Mouse (Mus musculus): ENCODE measurements at regions not wholly inside any gene's neighbourhood (a gene's known extent, or its start where the extent isn't known, plus 50 kb on each side); places are given as distances from the start of the nearest gene placed in this dataset.

DNA sequence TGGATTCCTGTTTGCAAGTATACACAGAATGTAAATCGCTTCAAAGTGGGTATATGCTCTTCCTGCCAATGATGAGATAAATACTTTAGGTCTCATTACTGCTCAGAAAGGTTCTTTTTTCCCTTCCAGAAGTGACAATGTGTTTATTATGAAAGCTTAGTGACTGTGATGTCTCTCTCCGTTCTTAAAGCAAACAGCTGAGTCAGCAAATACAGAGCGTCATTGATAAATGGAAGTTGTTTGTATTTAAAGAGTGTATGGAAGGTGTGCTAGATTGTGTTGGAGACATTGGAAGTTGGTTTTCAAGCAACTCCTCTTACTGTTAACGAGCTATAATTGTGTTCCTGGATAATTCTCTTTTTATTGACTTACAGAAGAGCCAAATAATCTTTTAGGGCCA, 408.0 kb downstream of the Prr30 start:
- no peak for DNase-seq (ENCODE audit: low spot score in 2 of 2)

- DNase-seq (ENCODE audit: low spot score in 2 of 2) = no peak
Observed at GRCm38 (mm10) chr14:100781882-100782281, 418.2 kb downstream of the Prr30 start.

DNA sequence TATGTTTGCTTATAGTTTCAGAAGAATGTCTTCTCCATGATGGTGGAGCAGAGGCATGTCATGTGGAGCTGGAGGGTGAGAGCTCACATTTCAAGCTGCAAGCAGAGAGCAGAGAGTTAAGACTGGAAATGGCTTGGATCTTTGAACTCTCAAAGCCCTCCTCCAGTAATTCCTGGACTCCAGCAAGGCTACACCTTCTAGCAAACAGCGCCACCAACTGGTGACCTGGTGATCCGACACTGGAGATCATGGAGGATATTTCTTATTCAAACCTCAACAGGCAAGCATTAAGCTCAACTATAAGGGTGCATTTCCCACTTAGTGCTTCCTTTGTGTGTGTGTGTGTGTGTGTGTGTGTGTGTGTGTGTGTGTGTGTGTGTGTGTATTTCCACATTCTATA, 446.2 kb downstream of the Prr30 start:
- no peak for DNase-seq (ENCODE audit: low spot score in 2 of 2)

DNA sequence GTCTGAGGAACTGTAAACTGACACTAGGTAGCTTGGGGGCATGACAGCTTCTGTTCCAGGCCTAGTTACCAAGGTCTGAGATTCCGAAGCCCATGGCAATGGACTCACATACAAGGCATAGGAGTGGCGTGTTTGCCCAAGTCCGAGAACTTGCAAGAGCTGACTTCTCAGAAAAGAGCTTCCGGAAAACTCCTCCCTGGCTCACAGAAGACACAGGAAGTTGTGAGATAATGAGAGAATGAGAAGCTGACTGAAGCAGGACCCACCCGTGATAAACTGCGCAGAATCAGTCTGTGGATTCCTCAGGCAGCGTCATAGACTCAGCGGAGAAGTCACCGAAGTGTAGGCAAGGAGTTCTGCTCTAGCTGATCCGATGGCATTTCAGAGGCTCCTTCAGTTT, 447.4 kb downstream of the Prr30 start:
- DNase-seq (ENCODE audit: low spot score in 2 of 2) = no peak

DNA sequence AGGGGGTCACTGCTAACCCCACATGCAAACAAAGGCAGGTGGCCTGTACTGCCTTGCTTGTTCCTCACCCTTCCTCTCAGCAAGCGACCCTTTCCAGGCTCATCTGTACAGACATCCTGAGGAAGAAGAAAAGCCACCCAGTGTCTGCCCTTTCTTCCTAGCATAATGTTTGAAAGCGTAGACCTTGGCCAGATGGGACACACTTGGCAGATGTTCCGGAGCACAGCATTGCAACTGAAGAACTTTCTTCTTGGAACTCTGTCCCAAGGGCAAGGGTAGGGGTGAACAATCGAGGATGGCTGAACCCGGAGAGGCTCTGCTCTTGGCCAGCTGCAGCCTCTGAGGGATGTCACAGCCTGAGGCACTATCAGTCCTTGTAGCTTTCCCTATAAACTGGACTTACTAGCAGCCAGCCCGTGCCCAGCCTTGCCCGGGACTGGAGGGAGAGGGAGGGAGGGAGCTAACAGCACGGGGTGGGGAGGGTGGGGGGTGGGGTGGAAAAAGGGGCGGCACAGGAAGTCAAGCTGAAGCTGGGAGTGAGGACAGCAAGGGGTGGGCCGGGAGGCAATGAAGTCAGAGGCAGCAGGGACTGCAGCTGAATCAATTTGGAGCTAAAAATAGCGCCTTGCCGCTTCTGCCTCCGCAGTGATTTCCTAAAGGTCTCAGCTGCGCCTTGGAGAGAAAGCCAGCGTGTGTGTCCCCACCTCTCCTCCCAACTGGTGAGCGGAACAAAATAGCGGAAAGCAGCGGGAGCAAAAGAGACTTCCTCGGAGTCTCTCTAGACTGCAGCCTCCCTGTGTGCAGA, 450.2 kb downstream of the Prr30 start:
- peak; percentile 18 to 48 for DNase-seq (ENCODE audit: low spot score in 2 of 2)

DNA sequence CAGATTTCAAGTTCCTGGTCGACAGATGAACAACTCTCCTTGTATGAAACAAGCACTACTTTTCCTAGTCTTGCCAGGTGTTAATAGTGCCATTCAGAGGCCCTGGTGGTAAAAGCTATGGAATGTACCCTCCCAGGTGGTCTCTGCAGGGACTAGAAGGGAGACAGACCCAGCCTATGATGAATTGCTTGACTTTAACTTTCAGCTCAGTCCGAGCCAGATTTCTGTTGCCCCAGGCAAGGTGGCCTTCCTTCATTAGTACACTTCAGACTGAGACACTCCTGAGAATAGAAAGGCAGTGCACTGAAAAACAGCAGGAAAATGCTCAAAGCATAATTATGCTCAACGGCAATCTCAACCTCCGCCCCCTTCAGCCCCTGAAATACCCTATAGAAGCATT, 450.8 kb upstream of the Klf12 start:
- no peak for DNase-seq (ENCODE audit: low spot score in 2 of 2)

- no peak for DNase-seq (ENCODE audit: low spot score in 2 of 2)
Observed at GRCm38 (mm10) chr14:100728433-100728832, 444.0 kb upstream of the Klf12 start.

GRCm38 (mm10) chr14:100727701-100728100, 443.2 kb upstream of the Klf12 start:
- DNase-seq (ENCODE audit: low spot score in 2 of 2) = no peak

DNA sequence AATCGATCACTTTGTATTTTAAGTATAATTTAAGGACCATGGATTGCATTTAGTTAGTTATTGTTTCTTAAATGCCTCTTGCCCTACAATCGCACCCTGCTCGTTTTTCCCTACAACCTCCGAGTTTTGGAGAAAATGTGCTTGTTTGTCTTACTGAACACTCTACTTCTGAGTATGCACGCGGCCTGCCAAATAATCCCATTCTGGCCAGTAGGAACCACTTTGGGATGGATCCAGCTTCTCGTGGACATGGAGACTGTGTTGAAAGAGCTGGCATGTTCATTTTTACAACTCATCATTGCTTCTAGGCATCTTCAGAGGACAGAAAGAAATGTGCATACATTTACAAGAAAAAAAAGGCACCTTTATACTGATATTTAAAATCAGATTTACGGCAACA, 440.5 kb upstream of the Klf12 start:
- no peak for DNase-seq (ENCODE audit: low spot score in 2 of 2)

DNA sequence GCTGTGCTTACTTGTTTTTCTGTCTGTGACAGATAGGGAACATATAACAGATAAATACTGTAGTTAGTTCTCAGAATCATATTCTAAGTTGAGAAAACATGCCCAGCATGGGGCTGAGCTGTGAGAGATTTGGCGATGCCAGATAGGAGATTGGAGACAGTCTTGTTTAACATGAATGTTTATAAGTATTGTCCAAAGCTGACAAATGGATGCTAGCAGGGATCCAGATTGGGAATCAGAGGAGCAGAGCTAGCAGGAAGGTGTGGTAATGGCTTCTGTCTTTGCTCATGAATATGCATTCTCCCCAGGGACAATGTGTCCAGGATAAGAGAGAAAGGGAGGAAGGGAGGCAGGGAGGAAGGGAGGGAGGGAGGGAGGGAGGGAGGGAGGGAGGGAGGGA, 436.2 kb upstream of the Klf12 start:
- DNase-seq (ENCODE audit: low spot score in 2 of 2) = no peak

DNA sequence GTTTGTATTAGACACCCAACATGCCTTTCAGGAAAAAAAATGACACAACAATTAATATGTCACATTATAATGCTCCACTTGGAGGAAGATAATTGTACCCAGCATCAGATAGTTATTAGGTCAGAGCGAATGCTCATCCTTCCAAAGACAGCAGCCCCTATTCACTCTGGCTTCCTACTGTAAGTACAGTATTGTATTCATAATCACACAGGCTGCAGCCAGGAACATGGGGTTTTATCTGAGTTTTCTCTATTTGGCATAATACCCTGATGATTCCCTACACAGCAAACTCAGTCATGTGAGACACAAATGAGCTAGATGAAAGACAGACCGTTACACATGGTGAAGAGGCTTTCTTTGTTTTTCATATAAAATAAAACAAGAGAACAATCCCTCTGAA, 430.5 kb upstream of the Klf12 start:
- no peak for DNase-seq (ENCODE audit: low spot score in 2 of 2)

- DNase-seq (ENCODE audit: low spot score in 2 of 2) = no peak
Observed at GRCm38 (mm10) chr14:100713999-100714471, 429.6 kb upstream of the Klf12 start.

GRCm38 (mm10) chr14:100713592-100713991, 429.1 kb upstream of the Klf12 start:
- no peak for DNase-seq (ENCODE audit: low spot score in 2 of 2)

DNA sequence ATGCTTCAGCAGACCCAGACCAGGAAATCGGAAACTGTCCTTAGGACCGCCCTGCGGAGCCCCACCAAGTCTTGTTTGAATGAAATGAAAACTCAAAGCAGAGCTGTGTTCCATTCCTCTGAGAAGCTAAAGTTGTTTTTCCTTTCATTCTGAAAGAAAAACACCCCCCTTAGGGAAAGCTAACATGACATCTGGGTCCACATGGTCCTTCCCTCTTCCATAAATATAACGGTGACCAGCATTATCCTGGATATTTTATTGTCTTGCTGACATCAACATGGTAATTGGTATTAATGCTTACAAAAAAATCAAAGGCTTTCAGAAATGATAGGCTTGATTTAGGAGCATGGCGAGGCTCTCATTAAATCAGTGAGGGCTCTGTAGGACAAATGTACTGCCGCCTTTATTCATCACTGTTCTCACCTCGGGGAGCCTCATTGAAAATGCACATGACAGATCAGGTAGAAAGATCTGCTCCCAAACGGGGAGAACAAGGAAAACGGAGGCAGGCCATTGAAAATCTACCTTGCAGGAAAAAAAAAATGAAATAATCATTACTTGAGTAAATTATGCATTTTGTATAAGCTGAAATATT, 381.0 kb upstream of the Klf12 start:
- no peak for DNase-seq (ENCODE audit: low spot score in 2 of 2)

DNA sequence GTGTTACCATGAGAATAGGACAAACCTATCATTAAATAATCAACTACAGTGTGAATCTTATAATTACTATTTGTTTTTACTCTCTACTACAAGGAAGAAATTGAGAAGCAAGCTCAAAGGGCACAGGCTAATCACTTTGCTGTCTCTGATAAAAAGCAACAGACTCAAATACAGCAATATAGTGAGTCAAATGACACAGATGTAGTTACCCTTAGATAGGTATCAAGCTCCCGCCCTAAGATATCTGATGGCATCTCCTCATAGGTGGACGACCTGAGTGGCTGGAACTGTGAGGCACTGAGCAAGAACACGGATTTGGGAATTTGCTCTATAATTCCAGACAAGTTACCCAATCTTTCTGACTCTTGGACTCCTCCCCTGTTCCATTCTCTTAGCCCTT, 379.7 kb upstream of the Klf12 start:
- no peak for DNase-seq (ENCODE audit: low spot score in 2 of 2)

GRCm38 (mm10) chr14:100642076-100642475, 357.6 kb upstream of the Klf12 start:
- DNase-seq (ENCODE audit: low spot score in 2 of 2) = no peak

DNA sequence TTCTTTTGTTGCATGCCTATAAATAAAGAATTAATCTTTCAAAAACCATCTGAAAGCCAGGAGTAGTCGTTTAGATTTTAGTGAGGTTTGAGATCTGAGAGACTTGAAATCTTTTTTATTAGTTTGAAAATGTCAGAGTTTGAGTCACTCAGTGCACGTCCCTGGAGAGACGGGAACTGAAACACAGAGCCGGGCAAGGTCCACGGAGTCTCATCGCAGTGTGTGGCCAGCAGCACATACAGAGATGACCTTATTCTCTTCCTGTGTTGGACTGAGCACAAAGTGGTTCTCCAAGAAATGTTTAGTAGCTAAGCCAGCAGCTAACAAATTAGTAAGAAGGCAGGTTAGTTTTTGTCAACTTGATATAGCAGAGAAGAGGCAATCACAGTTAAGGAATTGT, 350.0 kb upstream of the Klf12 start:
- no peak for DNase-seq (ENCODE audit: low spot score in 2 of 2)

- no peak for DNase-seq (ENCODE audit: low spot score in 2 of 2)
Observed at GRCm38 (mm10) chr14:100631676-100632075, 347.2 kb upstream of the Klf12 start.

DNA sequence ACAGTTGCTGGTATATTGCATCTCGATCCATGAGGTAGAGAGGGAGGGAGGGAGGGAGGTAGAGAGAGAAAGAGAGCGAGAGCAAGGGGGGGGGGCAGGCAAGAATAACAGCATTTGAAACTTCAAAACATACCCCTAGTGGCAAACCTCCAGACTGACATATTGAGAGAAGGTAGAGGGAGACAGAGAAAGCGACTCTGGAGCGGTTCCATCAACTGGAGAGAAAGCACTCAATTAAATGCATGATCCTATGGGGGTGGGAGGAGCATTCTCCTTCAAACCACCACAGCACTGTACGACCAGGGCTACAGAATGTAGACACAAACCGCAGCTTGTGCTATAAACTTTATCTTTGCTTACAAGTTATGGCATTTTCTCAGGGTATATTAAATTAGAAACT, 345.7 kb upstream of the Klf12 start:
- no peak for DNase-seq (ENCODE audit: low spot score in 2 of 2)

- no peak for DNase-seq (ENCODE audit: low spot score in 2 of 2)
Observed at GRCm38 (mm10) chr14:100627523-100627922, 343.0 kb upstream of the Klf12 start.

GRCm38 (mm10) chr14:100619656-100620030, 335.2 kb upstream of the Klf12 start:
- DNase-seq (ENCODE audit: low spot score in 2 of 2) = no peak

- DNase-seq (ENCODE audit: low spot score in 2 of 2) = no peak
Observed at GRCm38 (mm10) chr14:100618793-100619655, 334.5 kb upstream of the Klf12 start.

Data from adrenal gland, postnatal 4 days (tissue).